Mouse (Mus musculus) cerebellum, adult 2 months (tissue): ENCODE measurements around the gene Utp4.

Experiments
- CTCF ChIP-seq: fragments of 200-500 bp; IDR thresholded peaks from 2 replicates; pipeline ENCODE4 v1.5.1; 2011; ENCODE audit warnings: low read depth, mild to moderate bottlenecking, control low read depth, low read length, moderate library complexity, borderline replicate concordance; ENCODE audit not compliant: insufficient read depth
- POLR2A ChIP-seq: fragments of 200-500 bp; IDR thresholded peaks from 2 replicates; pipeline ENCODE4 v1.6.1; 2011; ENCODE audit warnings: low read length, control low read depth, borderline replicate concordance; ENCODE audit not compliant: insufficient read depth

DNA sequence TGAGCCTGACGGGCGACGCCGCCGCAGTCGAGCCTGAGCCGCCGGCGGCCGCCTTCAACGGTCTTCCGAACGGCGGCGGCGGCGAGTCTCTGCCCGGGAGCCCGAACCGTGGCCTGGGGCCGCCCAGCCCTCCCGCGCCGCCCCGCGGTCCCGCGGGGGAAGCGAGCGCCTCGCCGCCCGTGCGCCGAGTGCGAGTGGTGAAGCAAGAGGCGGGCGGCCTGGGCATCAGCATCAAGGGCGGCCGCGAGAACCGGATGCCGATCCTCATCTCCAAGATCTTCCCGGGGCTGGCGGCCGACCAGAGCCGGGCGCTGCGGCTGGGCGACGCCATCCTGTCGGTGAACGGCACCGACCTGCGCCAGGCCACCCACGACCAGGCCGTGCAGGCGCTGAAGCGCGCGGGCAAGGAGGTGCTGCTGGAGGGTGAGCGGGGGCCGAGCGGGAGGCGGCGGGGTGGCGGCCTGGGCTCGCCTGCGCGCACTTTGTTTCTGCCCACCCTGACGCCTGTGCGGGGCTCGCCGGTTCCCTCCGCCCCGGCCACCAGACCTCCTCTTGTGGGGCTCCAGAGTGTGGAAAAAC lies 42.6 kb downstream of the Utp4 start:
- TF ChIP-seq POLR2A (no peak), CTCF (no peak)
